In the genomic region with DNA sequence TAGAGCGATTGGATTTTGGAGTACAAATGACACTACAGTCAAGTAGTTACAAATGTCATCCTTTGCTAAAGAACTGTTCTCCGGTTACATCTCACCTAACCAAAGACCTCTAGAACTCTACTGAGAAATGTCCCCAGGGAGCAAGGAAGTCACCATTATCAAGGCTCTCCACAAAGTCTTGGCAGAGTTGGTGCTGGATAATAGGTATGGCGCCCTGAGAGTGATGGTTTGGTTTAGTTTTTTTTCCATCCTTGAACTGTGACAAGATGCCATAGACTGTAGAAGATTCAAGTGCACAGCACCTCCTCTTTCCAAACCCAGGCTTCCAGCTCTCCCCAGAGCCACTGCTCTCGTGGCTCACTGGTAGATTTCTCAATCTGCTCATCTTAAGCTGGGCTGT, we compare ENCODE assay signal across 32 mouse cellular contexts. TPM values are rescaled to one million over a fixed set of nuclear protein-coding genes. Genes with fewer than 3 reads are reported as not detected.
"Had no signal": no experiment of that assay in that cellular context is flagged by ENCODE, and none has a peak within 500 bp of the region (broad histone marks: within the 10 kb centered on the region; RNA-seq: fewer than 3 reads in every experiment).

No protein-coding gene starts in this region.

- H3K4me1 ChIP-seq: embryonic facial prominence, embryonic 10.5 days; embryonic facial prominence, embryonic 12.5 days; embryonic facial prominence, embryonic 13.5 days; embryonic facial prominence, embryonic 15.5 days; forebrain, embryonic 12.5 days; forebrain, embryonic 13.5 days; forebrain, embryonic 15.5 days had no signal

- H3K27ac ChIP-seq: embryonic facial prominence, embryonic 10.5 days; embryonic facial prominence, embryonic 12.5 days; embryonic facial prominence, embryonic 13.5 days; embryonic facial prominence, embryonic 15.5 days; forebrain, embryonic 10.5 days; forebrain, embryonic 12.5 days; forebrain, embryonic 13.5 days; forebrain, embryonic 15.5 days; gastrocnemius, adult 2 months; heart, adult 2 months had no signal

- H3K36me3 ChIP-seq: embryonic facial prominence, embryonic 10.5 days; embryonic facial prominence, embryonic 12.5 days; embryonic facial prominence, embryonic 13.5 days; embryonic facial prominence, embryonic 15.5 days; forebrain, embryonic 10.5 days; forebrain, embryonic 12.5 days; forebrain, embryonic 15.5 days had no signal

- H3K4me3 ChIP-seq: embryonic facial prominence, embryonic 10.5 days; embryonic facial prominence, embryonic 12.5 days; embryonic facial prominence, embryonic 13.5 days; embryonic facial prominence, embryonic 15.5 days; erythroblast, embryonic 14.5 days; forebrain, embryonic 10.5 days; forebrain, embryonic 12.5 days; forebrain, embryonic 13.5 days; forebrain, embryonic 15.5 days; gastrocnemius, adult 2 months; heart, adult 2 months had no signal

- H3K9me3 ChIP-seq: embryonic facial prominence, embryonic 10.5 days; embryonic facial prominence, embryonic 12.5 days; embryonic facial prominence, embryonic 13.5 days; embryonic facial prominence, embryonic 15.5 days; forebrain, embryonic 10.5 days; forebrain, embryonic 12.5 days; forebrain, embryonic 13.5 days; forebrain, embryonic 15.5 days had no signal

- H3K9ac ChIP-seq: embryonic facial prominence, embryonic 12.5 days; embryonic facial prominence, embryonic 13.5 days; embryonic facial prominence, embryonic 15.5 days; forebrain, embryonic 12.5 days; forebrain, embryonic 13.5 days; forebrain, embryonic 15.5 days; forebrain, postnatal 0 days had no signal

- H3K4me2 ChIP-seq: embryonic facial prominence, embryonic 12.5 days; embryonic facial prominence, embryonic 13.5 days; embryonic facial prominence, embryonic 15.5 days; forebrain, embryonic 12.5 days; forebrain, embryonic 13.5 days; forebrain, embryonic 15.5 days had no signal

- H3K27me3 ChIP-seq: embryonic facial prominence, embryonic 12.5 days; embryonic facial prominence, embryonic 13.5 days; embryonic facial prominence, embryonic 15.5 days; forebrain, embryonic 12.5 days; forebrain, embryonic 13.5 days; forebrain, embryonic 15.5 days had no signal

- DNase-seq: cerebellum, adult 2 months; cerebellum, adult 8-10 months; cerebellum, adult 9-10 months; cerebellum, adult 9-11 months; cerebellum, postnatal 10 days; cerebellum, postnatal 14 days; cerebellum, postnatal 25 days; cerebellum, postnatal 36 days; embryo, embryonic 11 days; forebrain, postnatal 0 days; gastrocnemius, adult 2 months; gastrocnemius, postnatal 10 days; gastrocnemius, postnatal 14 days; gastrocnemius, postnatal 25 days; gastrocnemius, postnatal 36 days; heart, adult 18-20 months; heart, adult 2 months had no signal

- ATAC-seq: forebrain, embryonic 13.5 days; forebrain, embryonic 14.5 days; forebrain, embryonic 15.5 days; forebrain, embryonic 16.5 days; forebrain, postnatal 0 days had no signal

RNA-seq across cellular contexts. Expression of a gene that starts 25.4 kb away (rescaled TPM):
- polyA plus RNA-seq: cerebellum, adult 2 months; cortical plate, adult 2 months; embryonic facial prominence, embryonic 10.5 days; embryonic facial prominence, embryonic 11.5 days; embryonic facial prominence, embryonic 12.5 days; embryonic facial prominence, embryonic 13.5 days; erythroblast, embryonic 14.5 days; forebrain, embryonic 10.5 days; forebrain, embryonic 11.5 days; forebrain, embryonic 12.5 days; forebrain, embryonic 13.5 days; forebrain, embryonic 14.5 days; forebrain, embryonic 15.5 days; forebrain, embryonic 16.5 days; forebrain, postnatal 0 days; frontal cortex, adult 2 months; heart, adult 2 months had no signal

RNA-seq across cellular contexts. Expression of a gene that starts 26.9 kb away (rescaled TPM):
- polyA plus RNA-seq: embryonic facial prominence, embryonic 10.5 days; embryonic facial prominence, embryonic 11.5 days; erythroblast, embryonic 14.5 days had no signal

RNA-seq across cellular contexts. Expression of a gene that starts 53.9 kb away (rescaled TPM):
- polyA plus RNA-seq: cerebellum, adult 2 months; cortical plate, adult 2 months; erythroblast, embryonic 14.5 days; forebrain, embryonic 16.5 days; forebrain, postnatal 0 days; frontal cortex, adult 2 months had no signal
